Mouse (Mus musculus): ENCODE data around the gene Camk1g.

DNA sequence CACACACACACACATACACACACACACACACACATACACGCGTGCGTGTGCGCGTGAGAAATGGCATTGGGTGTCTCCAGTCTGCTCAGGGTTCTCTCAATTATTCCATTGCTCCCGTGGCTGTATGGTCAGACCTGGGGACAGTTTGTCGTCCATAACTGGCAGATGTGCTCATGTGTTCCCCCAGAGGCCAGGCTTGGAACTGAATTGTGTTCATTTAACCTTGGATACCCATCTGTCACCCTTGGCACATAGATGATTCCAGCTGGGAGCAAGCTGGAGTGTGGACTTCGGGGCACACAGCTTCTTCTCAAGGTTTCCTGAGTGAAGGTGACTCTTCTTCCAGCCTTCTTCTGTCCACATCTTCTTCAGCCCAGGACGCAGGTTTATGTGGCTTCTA lies 31.6 kb upstream of the Camk1g start:
- TF ChIP-seq CTCF (IDR thresholded peaks at IDR 0.05; ENCODE audit: borderline replicate concordance, extremely low read depth, insufficient read depth, insufficient read length): peak; percentile 25; the same call in 1 of the 2 replicates
- TF ChIP-seq POLR2A (IDR thresholded peaks at IDR 0.05; ENCODE audit: borderline replicate concordance, extremely low read depth, insufficient read depth, insufficient read length, poor library complexity, severe bottlenecking): no peak
